Mouse (Mus musculus): ENCODE data around the gene Map10. TPM values are rescaled to one million over a fixed set of nuclear protein-coding genes. Genes with fewer than 3 reads are reported as not detected.

The Map10 gene
- total and polyA plus RNA-seq, 3 experiments = 1.5 to 5.9 (median 4.9) TPM

GRCm38 (mm10) chr8:125693197-125693596 is 23.6 kb downstream of the Map10 start:
- no peaks in the 10 kb centered on the region for H3K4me1 ChIP-seq (ENCODE audit: control insufficient read depth, insufficient read depth, low read length)
- DNase-seq = no peak

DNA sequence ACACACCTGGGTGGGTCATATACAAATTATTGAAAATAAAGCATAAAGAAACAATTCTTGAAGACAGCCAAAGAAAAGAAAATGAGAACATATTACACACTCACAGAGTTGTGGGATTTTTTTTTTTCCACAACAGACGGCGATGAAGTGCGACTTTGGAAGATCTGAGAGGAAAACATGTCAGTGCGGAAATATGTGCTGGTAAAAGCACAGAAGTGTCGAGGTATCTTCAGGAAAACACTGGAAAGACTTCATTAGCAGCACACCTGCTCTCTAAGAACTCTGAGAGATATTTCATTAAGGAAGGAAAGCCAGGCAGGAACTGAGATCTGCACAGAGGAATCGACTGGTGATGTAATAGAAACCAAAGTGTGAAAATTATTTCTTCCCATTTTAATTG is 26.3 kb downstream of the Map10 start:
- H3K4me3 ChIP-seq = no peak overlapping the region
- no peaks in the 10 kb centered on the region for H3K79me2 ChIP-seq (replicated peaks; ENCODE audit: control insufficient read depth, insufficient read depth, low read length)
- no peak for DNase-seq
- H3K9ac ChIP-seq (ENCODE audit: low read depth, low read length) = no peak overlapping the region
- no peaks in the 10 kb centered on the region for H3K27me3 ChIP-seq (ENCODE audit: control insufficient read depth, insufficient read depth, low read length)
- H3K27ac ChIP-seq = no peak overlapping the region
- 74% methylated on average over 6 of the region's 6 CpGs for WGBS
- H3K4me1 ChIP-seq (ENCODE audit: control insufficient read depth, insufficient read depth, low read length) = peaks cover 1% of the 10 kb centered on the region; the same call in 1 of the 2 replicates
- intact Hi-C loops (cut with DNase I) = no loop called here
- H3K36me3 ChIP-seq (ENCODE audit: control insufficient read depth, insufficient read depth, low read length) = no peaks in the 10 kb centered on the region
- TF ChIP-seq POLR2A (IDR thresholded peaks at IDR 0.05; ENCODE audit: insufficient read depth, low read depth, low read length) (no peak), CTCF (IDR thresholded peaks at IDR 0.05) (no peak), EP300 (IDR thresholded peaks at IDR 0.05; ENCODE audit: insufficient read depth, low read depth, low read length) (no peak)

More at GRCm38 (mm10) chr8:125693197-125693596, 23.6 kb downstream of the Map10 start:
- no peak for TF ChIP-seq EP300 (IDR thresholded peaks at IDR 0.05; ENCODE audit: insufficient read depth, low read depth, low read length)
- TF ChIP-seq CTCF (IDR thresholded peaks at IDR 0.05) = no peak
- TF ChIP-seq POLR2A (IDR thresholded peaks at IDR 0.05; ENCODE audit: insufficient read depth, low read depth, low read length) = no peak
- Histone ChIP-seq H3K27me3 (ENCODE audit: control insufficient read depth, insufficient read depth, low read length) (no peaks in the 10 kb centered on the region), H3K9ac (ENCODE audit: low read depth, low read length) (no peak overlapping the region), H3K36me3 (ENCODE audit: control insufficient read depth, insufficient read depth, low read length) (no peaks in the 10 kb centered on the region), H3K27ac (no peak overlapping the region), H3K4me3 (no peak overlapping the region), H3K79me2 (replicated peaks; ENCODE audit: control insufficient read depth, insufficient read depth, low read length) (no peaks in the 10 kb centered on the region)
- 91% methylated on average over 3 of the region's 3 CpGs for WGBS
- intact Hi-C loops (cut with DNase I) = no loop called here

GRCm38 (mm10) chr8:125699391-125700025 is 29.9 kb downstream of the Map10 start:
- no peaks in the 10 kb centered on the region for H3K36me3 ChIP-seq (ENCODE audit: control insufficient read depth, insufficient read depth, low read length)
- intact Hi-C loops (cut with DNase I) = no loop called here
- peaks cover 1% of the 10 kb centered on the region; the same call in 1 of the 2 replicates for H3K4me1 ChIP-seq (ENCODE audit: control insufficient read depth, insufficient read depth, low read length)
- no peak overlapping the region for H3K4me3 ChIP-seq
- TF ChIP-seq CTCF (IDR thresholded peaks at IDR 0.05) = no peak
- no peaks in the 10 kb centered on the region for H3K79me2 ChIP-seq (replicated peaks; ENCODE audit: control insufficient read depth, insufficient read depth, low read length)
- no peak overlapping the region for H3K27ac ChIP-seq
- WGBS = 57% methylated on average over 6 of the region's 6 CpGs
- H3K27me3 ChIP-seq (ENCODE audit: control insufficient read depth, insufficient read depth, low read length) = no peaks in the 10 kb centered on the region
- DNase-seq = no peak
- no peak overlapping the region for H3K9ac ChIP-seq (ENCODE audit: low read depth, low read length)

- WGBS = 76% methylated on average over 7 of the region's 7 CpGs
- Histone ChIP-seq H3K79me2 (replicated peaks; ENCODE audit: control insufficient read depth, insufficient read depth, low read length) (no peaks in the 10 kb centered on the region), H3K36me3 (ENCODE audit: control insufficient read depth, insufficient read depth, low read length) (no peaks in the 10 kb centered on the region), H3K4me3 (no peak overlapping the region), H3K9ac (ENCODE audit: low read depth, low read length) (no peak overlapping the region), H3K27ac (no peak overlapping the region), H3K4me1 (ENCODE audit: control insufficient read depth, insufficient read depth, low read length) (peaks cover 1% of the 10 kb centered on the region; the same call in 1 of the 2 replicates), H3K27me3 (ENCODE audit: control insufficient read depth, insufficient read depth, low read length) (no peaks in the 10 kb centered on the region)
- TF ChIP-seq POLR2A (IDR thresholded peaks at IDR 0.05; ENCODE audit: insufficient read depth, low read depth, low read length) (no peak), EP300 (IDR thresholded peaks at IDR 0.05; ENCODE audit: insufficient read depth, low read depth, low read length) (no peak), CTCF (IDR thresholded peaks at IDR 0.05) (no peak)
- no peak for DNase-seq
- intact Hi-C loops (cut with DNase I) = no loop called here
Measured at GRCm38 (mm10) chr8:125700407-125700806, 30.8 kb downstream of the Map10 start.

GRCm38 (mm10) chr8:125702868-125703473 is 33.4 kb downstream of the Map10 start:
- intact Hi-C loops (cut with DNase I) = no loop called here
- Histone ChIP-seq H3K9ac (ENCODE audit: low read depth, low read length) (no peak overlapping the region), H3K79me2 (replicated peaks; ENCODE audit: control insufficient read depth, insufficient read depth, low read length) (no peaks in the 10 kb centered on the region), H3K4me3 (no peak overlapping the region), H3K27me3 (ENCODE audit: control insufficient read depth, insufficient read depth, low read length) (no peaks in the 10 kb centered on the region), H3K27ac (no peak overlapping the region), H3K36me3 (ENCODE audit: control insufficient read depth, insufficient read depth, low read length) (no peaks in the 10 kb centered on the region), H3K4me1 (ENCODE audit: control insufficient read depth, insufficient read depth, low read length) (peaks cover 1% of the 10 kb centered on the region; the same call in 1 of the 2 replicates)
- no peak for TF ChIP-seq EP300 (IDR thresholded peaks at IDR 0.05; ENCODE audit: insufficient read depth, low read depth, low read length)
- no peak for TF ChIP-seq CTCF (IDR thresholded peaks at IDR 0.05)
- no peak for TF ChIP-seq POLR2A (IDR thresholded peaks at IDR 0.05; ENCODE audit: insufficient read depth, low read depth, low read length)
- DNase-seq = no peak
- 85% methylated on average over 15 of the region's 15 CpGs for WGBS

- Histone ChIP-seq H3K79me2 (replicated peaks; ENCODE audit: control insufficient read depth, insufficient read depth, low read length) (no peaks in the 10 kb centered on the region), H3K36me3 (ENCODE audit: control insufficient read depth, insufficient read depth, low read length) (no peaks in the 10 kb centered on the region), H3K4me1 (ENCODE audit: control insufficient read depth, insufficient read depth, low read length) (peaks cover 1% of the 10 kb centered on the region; the same call in 1 of the 2 replicates), H3K27ac (no peak overlapping the region), H3K9ac (ENCODE audit: low read depth, low read length) (no peak overlapping the region), H3K27me3 (ENCODE audit: control insufficient read depth, insufficient read depth, low read length) (no peaks in the 10 kb centered on the region), H3K4me3 (no peak overlapping the region)
- TF ChIP-seq CTCF (IDR thresholded peaks at IDR 0.05) = no peak
- intact Hi-C loops (cut with DNase I) = no loop called here
- no peak for DNase-seq
- WGBS = 92% methylated on average over 6 of the region's 6 CpGs
Measured at GRCm38 (mm10) chr8:125704434-125704833, 34.8 kb downstream of the Map10 start.
